Mouse (Mus musculus) megakaryocyte, embryonic 14.5 days (primary cell): ENCODE results near the gene Chmp3.

Experiments used
- FLI1 ChIP-seq: IDR thresholded peaks from 2 replicates; pipeline ENCODE4 v1.6.1; 2012; ENCODE audit warnings: low read length, inconsistent platforms, mixed read lengths
- GATA1 ChIP-seq: IDR thresholded peaks from 3 replicates; pipeline ENCODE4 v1.6.1; 2012; ENCODE audit warnings: mixed read lengths, low read length, inconsistent platforms, borderline replicate concordance

DNA sequence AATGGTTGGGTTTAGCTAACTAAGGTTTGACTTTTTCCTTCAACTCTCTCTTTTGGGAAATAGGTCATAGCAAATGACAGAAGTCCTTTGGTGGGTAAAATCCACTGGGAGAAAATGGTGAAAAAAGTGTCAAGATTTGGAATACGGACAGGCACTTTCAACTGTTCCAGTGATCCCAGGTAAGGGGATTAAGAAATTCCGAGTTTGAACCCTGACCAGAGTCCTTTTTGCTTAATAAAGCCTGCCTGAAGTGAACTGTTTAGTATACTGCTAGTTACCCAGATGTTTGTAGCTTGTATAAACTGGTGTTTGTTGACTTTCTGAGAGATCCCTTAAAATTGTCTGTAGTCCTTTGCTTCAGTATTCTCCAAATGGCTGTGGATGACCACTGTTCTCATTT is 37.9 kb upstream of the Chmp3 start:
- no peak for TF ChIP-seq GATA1
- TF ChIP-seq FLI1 = no peak
